Mouse (Mus musculus): ENCODE results near the gene Wasf1. TPM values are rescaled to one million over a fixed set of nuclear protein-coding genes. Genes with fewer than 3 reads are reported as not detected.
A peak's percentile ranks its signal among the peaks of the same experiment; 100 is the strongest.

The Wasf1 gene
- 1 to 10 TPM; 2.9 to 5.2 TPM for total RNA-seq (2021)
- long read RNA-seq, experiment 1, partial matches to known transcripts, result 0 of 3 reads
- long read RNA-seq, experiment 1, other reads (novel, unspliced or antisense), result 2 of 3 reads
- long read RNA-seq, experiment 2, partial matches to known transcripts, result 4 of 4 reads
- long read RNA-seq, experiment 2, other reads (novel, unspliced or antisense), result 0 of 4 reads

DNA sequence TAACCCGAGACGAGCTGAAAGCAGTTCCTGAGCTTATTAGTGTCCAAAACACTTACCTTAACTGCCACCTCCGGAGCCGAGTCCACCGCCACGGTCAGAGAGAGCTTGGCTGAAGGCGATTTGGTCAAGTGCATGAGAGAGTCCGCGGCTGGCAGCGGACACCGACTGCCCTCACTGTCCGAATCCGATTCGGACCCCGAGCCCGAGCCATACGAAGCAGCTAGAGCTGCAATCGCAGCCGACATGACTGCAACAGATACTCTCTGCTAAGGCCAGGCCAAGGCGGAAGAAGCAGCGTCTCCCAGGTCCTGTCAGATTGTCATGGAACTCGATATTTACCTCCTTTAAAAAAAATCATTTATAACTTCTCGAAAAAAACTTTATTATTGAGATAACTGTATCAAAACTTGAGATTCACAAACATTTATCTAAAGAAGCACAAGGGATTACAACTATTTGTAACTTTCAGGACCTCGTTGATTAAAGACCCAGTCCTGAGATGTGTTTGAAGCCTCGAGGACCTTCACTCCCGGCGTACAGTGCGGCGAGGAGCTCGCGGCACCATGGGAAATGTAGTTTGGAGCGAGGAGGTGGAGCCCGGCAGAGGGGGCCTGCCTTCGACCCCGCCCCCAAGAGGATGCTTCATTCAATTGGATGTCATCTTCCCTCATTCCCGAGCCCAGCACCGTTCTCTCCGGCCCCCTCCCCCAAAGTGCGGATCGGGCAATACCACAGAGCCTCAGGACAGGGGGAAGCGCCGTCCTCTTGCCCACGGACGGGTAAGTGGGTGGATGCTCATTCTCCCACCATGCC is at the start of gene Wasf1, which contains the start of gene Cdc40:
Gene Wasf1, plus strand, starts transcription at position 645 of the 813 bp plus-strand sequence.
Gene Cdc40, minus strand, starts transcription at position 481 of the 813 bp plus-strand sequence.
- peak; percentile 89 to 93 for DNase-seq (ENCODE audit: low spot score in 2 of 2)

DNA sequence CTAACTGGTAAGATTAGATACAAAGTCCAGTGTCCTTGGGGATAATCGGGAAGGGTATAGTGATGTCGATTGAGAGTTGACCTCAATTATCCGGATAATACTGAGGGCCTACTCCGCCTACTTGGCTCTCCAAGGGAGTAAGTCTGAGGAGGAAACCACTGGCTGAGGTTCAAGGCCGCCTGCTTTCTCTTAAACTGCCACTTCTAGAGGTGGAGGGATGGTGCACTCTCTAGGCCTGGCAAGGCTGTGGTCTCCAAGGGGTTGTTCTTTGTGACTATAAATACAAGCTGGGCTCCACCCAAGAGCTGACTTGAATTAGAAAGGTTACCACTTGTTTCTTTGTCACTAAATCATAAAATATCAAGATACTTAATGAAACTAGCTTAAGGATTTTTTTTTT is 43.2 kb upstream of the Wasf1 start:
- DNase-seq (ENCODE audit: low spot score in 2 of 2), result no peak

DNA sequence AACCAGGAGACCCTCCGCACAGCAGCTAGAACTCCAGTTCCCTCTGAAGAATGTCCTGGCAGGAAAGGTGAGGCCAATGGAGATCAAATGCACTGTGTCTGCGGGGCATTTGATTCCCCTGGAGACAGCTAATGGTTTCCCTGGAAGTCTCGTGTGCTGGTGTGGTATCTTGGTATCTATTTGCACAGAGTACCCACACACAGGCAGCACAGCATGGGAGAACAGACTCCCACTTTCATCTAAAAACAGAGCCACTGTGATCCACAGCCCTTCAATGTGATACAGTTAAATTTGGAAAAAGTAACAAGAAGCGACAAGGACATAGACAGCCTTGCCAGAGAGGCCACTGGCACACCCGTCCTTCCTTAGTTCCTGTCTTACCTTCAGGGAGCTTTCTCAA is 39.4 kb upstream of the Wasf1 start:
- DNase-seq (ENCODE audit: low spot score in 2 of 2), result no peak

- DNase-seq (ENCODE audit: low spot score in 2 of 2), result no peak
These were observed 38.7 kb upstream of the Wasf1 start for GRCm38 (mm10) chr10:40844546-40844945.

- DNase-seq (ENCODE audit: low spot score in 2 of 2), result no peak
These were observed 37.6 kb upstream of the Wasf1 start for GRCm38 (mm10) chr10:40845626-40846025.

DNA sequence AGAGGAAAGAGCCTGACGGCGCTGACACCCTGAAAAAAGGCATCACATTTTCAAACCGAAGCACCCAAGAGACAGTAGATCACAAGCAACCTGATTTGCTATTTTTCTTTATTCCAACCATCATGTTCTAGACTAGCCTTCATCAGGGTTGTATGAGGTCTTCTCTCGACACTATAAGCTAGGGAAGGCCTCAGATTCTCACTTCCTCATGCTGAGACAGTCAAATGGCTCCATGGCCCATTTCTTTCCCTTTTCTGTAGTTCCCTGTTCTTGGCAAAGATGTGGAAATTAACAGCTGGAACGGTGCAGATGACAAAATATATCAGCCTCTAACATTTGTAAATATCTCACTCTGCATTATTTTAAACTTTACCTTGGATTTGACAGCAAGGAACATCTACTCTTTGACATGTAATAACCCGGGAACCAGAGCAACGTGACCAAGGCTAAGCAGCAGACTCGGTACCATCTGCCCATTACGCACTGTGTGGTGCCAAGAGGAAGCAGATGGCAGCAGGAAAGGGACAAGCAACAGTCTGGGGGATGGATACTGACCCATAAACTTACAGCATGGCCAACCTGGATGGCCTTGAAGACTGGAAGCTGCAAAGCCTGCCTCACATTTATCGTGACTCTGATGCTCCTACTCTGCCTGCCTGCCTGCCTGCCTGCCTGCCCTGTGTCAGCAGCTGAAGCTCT is 36.0 kb upstream of the Wasf1 start:
- DNase-seq (ENCODE audit: low spot score in 2 of 2), result no peak

DNA sequence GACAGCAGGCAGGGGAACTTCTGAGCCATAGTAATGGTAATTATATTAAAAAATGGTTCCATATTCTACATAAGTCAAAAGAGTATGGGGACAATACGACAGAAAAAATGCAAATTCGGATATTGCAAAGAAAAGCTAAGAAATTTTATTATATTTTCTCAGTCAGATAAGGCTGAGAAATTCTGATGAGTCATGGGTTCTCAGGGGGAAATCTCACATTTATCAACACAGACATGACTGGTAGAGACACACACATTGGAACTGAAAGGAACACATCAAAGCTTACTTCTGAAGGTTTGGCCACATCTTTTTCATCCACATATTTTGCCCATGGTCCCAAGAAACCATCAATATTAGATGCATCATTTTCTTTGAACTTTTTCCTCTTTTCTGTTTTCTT is 32.6 kb upstream of the Wasf1 start:
- DNase-seq (ENCODE audit: low spot score in 2 of 2), result no peak

DNA sequence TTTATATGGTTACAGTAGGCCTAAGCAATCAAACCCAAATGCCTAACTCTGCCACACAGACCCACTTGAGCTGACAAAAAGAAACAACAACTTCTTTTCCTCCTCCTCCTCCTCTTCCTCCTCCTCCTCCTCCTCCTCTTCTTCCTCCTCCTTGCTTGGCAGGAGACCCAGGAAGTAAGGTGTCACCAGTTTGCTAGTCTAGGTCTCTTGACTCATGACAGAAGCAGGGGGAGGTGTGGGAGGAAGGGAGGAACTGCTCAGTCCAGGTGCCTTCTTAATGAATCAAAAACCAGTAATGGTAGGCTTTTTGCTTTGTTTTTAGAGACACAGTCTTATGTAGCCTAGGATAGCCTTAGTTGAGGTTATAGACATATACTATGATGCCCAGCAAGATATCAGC is 32.1 kb upstream of the Wasf1 start:
- no peak for DNase-seq (ENCODE audit: low spot score in 2 of 2)

- DNase-seq (ENCODE audit: low spot score in 2 of 2), result no peak
These were observed 27.7 kb upstream of the Wasf1 start for GRCm38 (mm10) chr10:40855616-40856015.

DNA sequence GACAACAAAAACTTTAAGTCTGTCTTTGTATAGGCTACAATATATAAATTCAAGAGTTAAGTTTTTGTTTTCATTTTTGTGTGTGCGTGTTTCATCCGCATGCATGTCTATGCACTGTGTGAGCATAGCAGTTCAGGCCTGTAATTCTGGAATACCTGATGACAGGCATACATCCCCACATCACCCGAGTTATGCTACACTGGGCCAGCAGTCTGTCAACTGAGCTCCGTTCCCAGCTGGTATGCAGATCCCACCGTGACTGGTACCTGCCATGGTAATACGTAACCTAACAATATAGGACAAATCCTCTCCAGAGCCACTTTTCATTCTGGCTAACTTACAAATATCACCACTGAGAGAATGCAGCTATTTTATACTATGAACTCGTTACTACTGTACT is 26.6 kb upstream of the Wasf1 start:
- no peak for DNase-seq (ENCODE audit: low spot score in 2 of 2)

- DNase-seq (ENCODE audit: low spot score in 2 of 2), result no peak
These were observed 25.7 kb upstream of the Wasf1 start for GRCm38 (mm10) chr10:40857599-40857998.

- DNase-seq (ENCODE audit: low spot score in 2 of 2), result no peak
These were observed 15.2 kb upstream of the Wasf1 start for GRCm38 (mm10) chr10:40868081-40868480.

DNA sequence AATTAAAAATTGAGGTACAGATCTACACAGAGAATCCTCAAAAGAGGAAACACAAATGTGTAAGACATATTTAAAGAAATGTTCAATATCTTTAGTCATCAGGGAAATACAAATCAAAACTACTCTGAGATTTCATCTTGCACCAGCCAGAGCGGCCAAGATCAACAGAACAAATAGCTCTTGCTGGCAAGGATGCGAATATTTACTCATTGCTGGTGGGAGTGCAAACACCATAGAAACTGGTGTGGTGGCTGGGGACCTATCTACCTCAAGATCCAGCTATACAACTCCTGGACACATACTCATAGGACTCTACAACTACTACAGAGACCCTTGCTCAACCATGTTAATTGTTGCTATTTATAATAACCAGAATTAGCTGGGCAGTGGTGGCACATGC is 12.0 kb upstream of the Wasf1 start:
- no peak for DNase-seq (ENCODE audit: low spot score in 2 of 2)

DNA sequence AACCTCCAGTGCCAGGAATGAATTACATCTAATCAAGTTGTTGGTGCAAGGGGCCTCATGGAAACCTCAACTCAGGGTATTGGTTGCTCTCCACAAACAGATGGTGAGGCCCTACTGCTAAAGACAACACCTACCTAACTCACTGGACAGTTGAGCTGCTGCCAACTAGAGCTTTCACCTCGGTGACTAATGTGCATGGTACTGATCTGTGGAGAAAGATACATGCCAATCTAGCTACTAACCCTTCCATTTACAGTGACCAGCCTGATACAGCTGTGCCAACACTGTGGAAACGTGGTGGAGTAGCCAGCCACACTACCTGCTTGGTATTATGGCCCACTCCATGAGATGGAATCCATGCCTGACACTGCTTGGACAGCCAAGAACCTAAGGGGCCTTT is 11.2 kb upstream of the Wasf1 start:
- DNase-seq (ENCODE audit: low spot score in 2 of 2), result no peak

GRCm38 (mm10) chr10:40878246-40878645 is 5.0 kb upstream of the Wasf1 start:
- no peak for DNase-seq (ENCODE audit: low spot score in 2 of 2)

DNA sequence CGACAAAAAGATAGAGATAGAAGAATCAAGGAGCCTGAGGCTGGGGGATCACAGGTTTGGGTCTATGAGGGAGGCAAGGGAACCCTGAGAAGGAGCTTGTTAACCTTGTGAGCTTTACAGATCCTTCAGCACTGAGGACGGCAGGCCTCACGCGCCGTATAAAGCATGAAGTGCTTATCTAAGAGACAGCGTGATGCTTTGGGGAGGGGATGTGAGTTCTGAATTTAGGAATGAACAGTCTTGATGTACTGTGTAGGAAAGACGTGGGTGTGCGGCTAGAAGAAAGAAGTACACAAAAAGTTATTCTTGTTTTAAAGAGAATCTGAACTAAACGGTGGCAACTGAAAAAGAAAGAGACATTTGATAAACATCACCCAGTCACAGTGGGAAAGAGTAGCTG is 3.3 kb upstream of the Wasf1 start:
- no peak for DNase-seq (ENCODE audit: low spot score in 2 of 2)

DNA sequence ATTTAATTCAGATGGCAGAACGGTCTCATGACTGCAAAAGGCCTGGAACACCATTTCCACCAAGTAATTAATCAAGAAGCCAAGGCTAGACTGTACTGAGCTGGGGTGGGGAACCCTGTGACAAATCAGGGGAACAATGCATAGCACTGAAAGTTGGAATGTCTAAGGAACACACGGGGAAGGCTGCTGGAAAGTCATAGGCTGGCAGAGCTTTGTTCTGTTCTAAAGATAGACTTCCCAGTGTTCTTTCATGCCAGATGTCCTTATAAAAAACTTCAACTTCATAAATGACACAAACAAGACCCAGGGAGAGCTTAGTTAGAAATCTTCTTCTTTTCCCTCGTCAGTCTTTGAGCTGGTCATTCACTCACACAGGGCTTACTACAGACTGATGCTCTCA is 2.0 kb upstream of the Wasf1 start:
- no peak for DNase-seq (ENCODE audit: low spot score in 2 of 2)

- DNase-seq (ENCODE audit: low spot score in 2 of 2), result no peak
These were observed 942 bp upstream of the Wasf1 start for GRCm38 (mm10) chr10:40882333-40882732.

DNA sequence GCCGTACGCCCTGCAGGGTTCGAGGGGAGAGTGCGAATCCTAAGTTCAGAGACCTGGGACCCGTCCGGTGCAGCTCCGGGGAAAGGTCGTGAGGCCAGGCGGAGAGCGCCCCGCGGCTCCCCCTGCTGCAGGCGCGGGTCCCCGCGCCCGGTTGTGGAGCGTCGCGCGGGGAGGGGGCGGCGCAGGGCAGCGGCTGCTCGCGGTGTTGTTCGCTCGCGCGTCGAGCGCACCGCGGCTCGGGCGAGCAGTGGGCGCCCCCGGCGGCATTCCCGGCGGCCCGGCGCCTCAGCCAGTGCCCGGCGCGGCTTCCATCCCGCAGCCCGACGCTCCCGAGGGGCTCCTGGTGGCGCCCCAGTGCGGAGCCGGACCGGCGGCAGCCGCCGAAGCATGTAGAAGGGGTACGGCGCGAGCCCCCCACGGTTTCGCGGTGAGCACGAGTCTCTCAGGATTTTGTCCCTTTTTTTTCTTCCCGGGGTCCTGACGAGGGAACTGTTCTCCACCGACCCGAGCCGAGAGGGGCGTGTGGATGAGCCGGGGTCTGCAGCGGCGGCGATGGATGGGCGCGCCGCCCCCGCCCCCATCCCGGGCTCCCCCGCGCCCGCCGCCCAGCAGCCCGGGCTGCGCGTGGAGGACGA is 486 bp downstream of the Wasf1 start:
- no peak for DNase-seq (ENCODE audit: low spot score in 2 of 2)

DNA sequence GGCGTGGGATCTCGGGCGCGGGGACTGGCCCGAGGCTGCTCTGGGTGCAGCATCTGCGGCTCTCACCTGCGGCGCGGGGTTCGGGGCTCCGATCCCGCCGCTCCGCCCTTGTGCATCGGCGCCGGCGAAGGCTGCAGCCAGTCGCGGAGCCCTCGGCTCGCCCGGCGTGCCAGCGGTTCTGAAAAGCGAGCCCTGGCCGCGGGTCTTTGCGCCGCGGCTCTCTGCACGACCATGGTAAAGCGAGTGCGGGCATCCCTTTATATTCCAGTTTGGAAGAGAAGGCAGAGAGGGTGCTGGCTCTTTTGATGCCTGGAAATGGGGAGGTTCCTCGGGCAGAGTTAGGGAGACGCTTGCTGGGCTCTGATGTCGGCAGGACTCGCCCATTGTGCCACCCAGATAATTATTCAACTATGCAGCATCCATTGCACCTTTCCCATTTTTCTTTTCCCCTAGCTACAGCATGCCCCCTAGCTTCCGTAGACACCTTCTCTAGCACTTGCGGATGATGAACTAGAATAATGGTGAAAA is 1.1 kb downstream of the Wasf1 start:
- DNase-seq (ENCODE audit: low spot score in 2 of 2), result peak; percentile 40 to 44

DNA sequence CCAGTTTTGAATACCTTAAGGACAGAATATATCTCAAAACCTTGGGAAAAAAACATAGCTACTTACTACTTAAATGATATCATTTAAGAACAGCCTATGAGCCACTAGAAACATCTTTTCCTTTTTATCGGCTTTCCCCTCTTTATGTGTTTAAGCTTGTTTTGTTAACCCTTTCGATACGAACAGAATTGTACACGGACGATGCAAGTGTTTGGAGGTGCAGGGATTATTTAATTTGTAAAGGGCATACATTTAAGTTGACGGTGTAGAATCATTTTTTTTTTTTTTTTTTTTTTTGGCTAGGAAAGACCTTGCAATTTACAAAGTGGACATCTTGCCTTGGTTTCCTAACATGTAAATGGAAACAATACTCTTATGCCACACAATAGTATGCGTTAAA is 2.2 kb downstream of the Wasf1 start:
- DNase-seq (ENCODE audit: low spot score in 2 of 2), result no peak

All from adrenal gland, adult 18-20 months (tissue).